Mouse (Mus musculus) bone marrow macrophage, adult 2 months (primary cell): ENCODE data around the gene Ncoa7. TPM values are rescaled to one million over a fixed set of nuclear protein-coding genes. Genes with fewer than 3 reads are reported as not detected.
"Not testable (repeated sequence)": the region's sequence is repeated elsewhere in the genome, so short reads cannot be mapped to it uniquely, and the experiment has no call there.

Experiments used
- H3K27ac ChIP-seq: 2 replicates; pipeline ENCODE4 v1.5.1; 2012; ENCODE audit warnings: low read depth, low read length; ENCODE audit not compliant: insufficient read depth
- H3K4me1 ChIP-seq: 2 replicates; pipeline ENCODE4 v1.6.1; 2012; ENCODE audit warnings: low read length; ENCODE audit not compliant: control insufficient read depth, insufficient read depth
- H3K4me3 ChIP-seq: 2 replicates; pipeline ENCODE4 v1.5.1; 2012; ENCODE audit warnings: mild to moderate bottlenecking, low read length, moderate library complexity; ENCODE audit not compliant: insufficient read depth
- CTCF ChIP-seq: IDR thresholded peaks from 2 replicates; pipeline ENCODE4 v1.5.1; 2012; ENCODE audit warnings: low read depth, mild to moderate bottlenecking, low read length, moderate library complexity
- POLR2A ChIP-seq: IDR thresholded peaks from 2 replicates; pipeline ENCODE4 v1.6.1; 2012; ENCODE audit warnings: mild to moderate bottlenecking, low read depth, low read length, borderline replicate concordance
- polyA plus RNA-seq: library from polyadenylated mRNA; stranded (reverse); fragments of >200 nt; gene quantifications from 2 replicates; pipeline ENCODE4 v1.2.4, GENCODE M21; 2012; ENCODE audit not compliant: missing spikeins, insufficient read depth, insufficient read length

Ncoa7 gene
- polyA plus RNA-seq, 1 experiment, result 30.0 TPM

DNA sequence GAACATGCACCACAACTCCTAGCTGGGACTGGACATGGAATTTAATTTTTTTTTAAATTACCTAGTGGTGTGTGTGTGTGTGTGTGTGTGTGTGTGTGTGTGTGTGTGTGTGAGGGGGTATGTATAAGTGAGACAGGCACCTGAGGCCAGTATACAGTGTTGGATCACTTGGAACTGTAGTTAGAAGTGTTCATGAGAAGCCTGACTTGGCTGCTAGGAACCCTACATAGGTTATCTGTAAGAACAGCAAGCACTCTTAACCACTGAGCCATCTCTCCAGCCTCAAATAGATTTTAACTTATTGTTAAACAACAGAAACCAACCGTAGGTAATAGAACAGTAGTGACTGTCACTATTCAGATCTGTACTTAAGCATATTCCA is 14.8 kb downstream of the Ncoa7 start:
- no peak overlapping the region for H3K4me3 ChIP-seq
- 0 out of 2 replicates have a peak overlapping the region, but pooled peaks have one; percentile 31 for H3K27ac ChIP-seq
- peaks cover 39% of the 10 kb centered on the region for H3K4me1 ChIP-seq
- TF ChIP-seq POLR2A (no peak), CTCF (no peak)

DNA sequence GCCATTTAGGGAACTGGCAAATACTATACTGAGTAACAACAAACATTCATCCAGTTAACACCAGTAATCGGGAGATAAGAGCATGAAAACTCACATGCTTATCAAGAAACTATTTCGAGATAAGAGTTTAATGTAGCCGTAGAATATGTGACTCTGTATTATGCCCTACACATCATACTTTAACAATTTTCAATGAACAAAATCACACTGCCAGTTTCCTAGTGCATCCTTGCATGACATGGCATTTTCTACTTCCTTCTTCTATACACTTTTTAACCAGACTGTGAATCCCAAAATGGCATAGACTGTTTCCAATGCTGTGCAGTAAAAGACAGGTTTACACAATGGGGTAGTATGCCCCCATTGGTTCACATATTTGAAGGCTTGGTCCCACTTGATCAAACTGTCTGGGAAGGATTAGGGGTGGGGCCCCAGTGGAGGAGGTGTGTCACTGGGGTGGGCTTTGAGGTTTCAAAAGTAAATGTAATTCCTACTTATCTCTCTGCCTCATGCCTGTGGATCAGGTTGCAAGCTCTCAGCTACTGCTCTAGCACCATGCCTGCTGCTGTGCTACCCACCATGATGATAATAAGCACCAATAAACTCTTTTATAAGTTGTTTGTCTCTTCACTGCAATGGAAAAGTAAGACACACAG is 15.3 kb downstream of the Ncoa7 start:
- TF ChIP-seq POLR2A (no peak), CTCF (no peak)
- Histone ChIP-seq H3K4me3 (no peak overlapping the region), H3K4me1 (peaks cover 39% of the 10 kb centered on the region), H3K27ac (peak overlapping the region; percentile 31)

DNA sequence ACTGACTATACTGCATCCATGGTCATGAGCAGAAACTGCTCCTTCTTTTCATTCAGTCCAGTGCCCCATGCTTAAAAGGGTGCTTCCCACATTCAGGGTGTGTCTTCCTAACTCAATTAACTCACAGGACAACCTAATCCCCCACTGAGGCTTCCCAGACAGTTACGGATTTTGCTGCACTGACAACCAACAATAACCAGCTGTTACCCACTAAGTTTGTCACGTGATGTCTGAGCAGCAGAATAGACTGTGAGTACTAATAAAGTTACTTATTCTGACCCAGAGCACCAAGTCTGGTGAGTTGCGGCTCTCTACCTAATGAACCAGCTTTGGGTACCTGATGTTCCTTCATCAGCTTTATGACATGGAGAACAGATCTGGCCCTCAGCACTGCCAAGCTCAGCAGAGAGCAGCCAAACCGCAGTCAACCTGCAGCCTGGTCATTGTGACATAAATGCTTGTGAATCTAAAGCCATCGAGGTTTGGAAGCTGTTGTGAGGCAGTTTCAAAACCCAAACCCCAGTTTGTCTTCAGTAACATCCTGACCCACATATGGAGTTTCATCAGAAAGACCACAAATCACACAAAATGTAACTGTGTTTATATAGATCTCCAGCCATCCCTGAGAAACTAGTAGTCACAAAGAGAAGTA is 16.9 kb downstream of the Ncoa7 start:
- no peak overlapping the region for H3K4me3 ChIP-seq
- TF ChIP-seq POLR2A, result no peak
- TF ChIP-seq CTCF, result no peak
- H3K4me1 ChIP-seq, result peaks cover 44% of the 10 kb centered on the region
- no peak overlapping the region for H3K27ac ChIP-seq

DNA sequence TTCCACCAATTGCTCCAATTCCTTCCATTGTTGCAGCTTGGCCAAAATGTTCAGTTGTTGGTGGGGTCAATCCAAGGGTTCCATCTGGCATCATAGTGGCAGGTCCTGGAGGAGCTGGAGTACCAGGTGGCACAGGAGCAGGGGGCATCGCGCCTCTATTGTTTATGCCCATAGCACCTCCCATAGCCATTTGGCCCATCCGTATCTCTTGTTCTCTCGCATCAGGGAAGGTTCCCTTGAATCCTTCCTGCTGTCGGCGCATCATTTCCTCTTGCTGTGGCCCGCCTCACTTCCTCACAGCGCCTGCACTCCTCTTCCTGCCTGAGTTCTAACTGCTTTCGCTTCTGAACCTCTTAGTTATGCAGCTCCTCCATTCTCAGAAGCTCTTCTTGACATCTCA is 22.2 kb downstream of the Ncoa7 start:
- H3K4me1 ChIP-seq, result peaks cover 27% of the 10 kb centered on the region
- not testable (repeated sequence) for H3K4me3 ChIP-seq, H3K27ac ChIP-seq

- TF ChIP-seq CTCF, result no peak
- no peak for TF ChIP-seq POLR2A
- Histone ChIP-seq H3K27ac (peak overlapping the region; percentile 78), H3K4me1 (peaks cover 22% of the 10 kb centered on the region), H3K4me3 (peak overlapping the region; percentile 3)
These were observed 24.9 kb downstream of the Ncoa7 start for GRCm38 (mm10) chr10:30778240-30778639.

GRCm38 (mm10) chr10:30775987-30776386 is 27.1 kb downstream of the Ncoa7 start:
- Histone ChIP-seq H3K27ac (no peak overlapping the region), H3K4me1 (peaks cover 25% of the 10 kb centered on the region), H3K4me3 (no peak overlapping the region)
- TF ChIP-seq POLR2A, result no peak
- no peak for TF ChIP-seq CTCF

DNA sequence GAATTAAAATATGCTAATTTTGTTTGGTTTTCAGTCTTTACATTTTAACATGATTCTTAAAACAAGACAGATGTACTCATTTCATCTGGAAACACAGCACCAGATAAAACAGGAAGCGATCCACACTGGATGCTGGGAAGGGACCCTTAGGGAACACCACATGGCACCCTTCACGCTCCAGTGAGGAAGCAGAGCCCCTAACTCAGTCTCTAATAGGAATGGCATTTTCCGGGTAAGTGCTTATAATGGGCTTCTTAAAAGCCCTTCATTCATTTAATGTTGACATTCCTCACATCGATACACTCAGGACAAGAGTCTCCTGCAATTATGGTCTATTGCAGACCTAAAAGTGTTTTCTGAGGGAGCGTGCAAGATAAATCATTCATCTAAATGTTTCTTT is 27.6 kb downstream of the Ncoa7 start:
- Histone ChIP-seq H3K4me3 (no peak overlapping the region), H3K4me1 (peaks cover 26% of the 10 kb centered on the region), H3K27ac (no peak overlapping the region)
- TF ChIP-seq POLR2A, result no peak
- TF ChIP-seq CTCF, result no peak

DNA sequence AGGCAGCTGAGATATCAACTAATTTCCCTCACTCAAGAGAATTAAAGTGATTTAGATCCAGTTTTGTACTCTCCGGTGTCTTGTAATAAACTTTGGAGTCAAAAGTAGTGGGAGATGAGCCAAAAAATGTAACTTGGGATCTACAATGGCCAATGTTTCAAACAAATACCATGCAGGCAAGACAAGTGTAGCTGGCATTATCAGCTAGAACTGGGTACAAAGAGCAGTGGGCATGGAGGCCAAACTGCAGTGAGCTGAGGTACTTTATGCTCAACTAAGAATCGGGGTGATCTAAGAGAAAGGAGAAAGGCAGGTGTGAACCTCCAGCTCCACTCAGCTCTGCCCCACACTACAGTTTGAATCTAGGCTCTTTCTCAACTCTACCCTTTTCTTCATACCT is 28.7 kb downstream of the Ncoa7 start:
- Histone ChIP-seq H3K4me1 (peaks cover 28% of the 10 kb centered on the region), H3K4me3 (no peak overlapping the region), H3K27ac (no peak overlapping the region)
- TF ChIP-seq CTCF, result no peak
- TF ChIP-seq POLR2A, result no peak

- no peak for TF ChIP-seq CTCF
- H3K4me3 ChIP-seq, result no peak overlapping the region
- no peak overlapping the region for H3K27ac ChIP-seq
- H3K4me1 ChIP-seq, result peaks cover 25% of the 10 kb centered on the region
These were observed 29.9 kb downstream of the Ncoa7 start for GRCm38 (mm10) chr10:30773181-30773580.

DNA sequence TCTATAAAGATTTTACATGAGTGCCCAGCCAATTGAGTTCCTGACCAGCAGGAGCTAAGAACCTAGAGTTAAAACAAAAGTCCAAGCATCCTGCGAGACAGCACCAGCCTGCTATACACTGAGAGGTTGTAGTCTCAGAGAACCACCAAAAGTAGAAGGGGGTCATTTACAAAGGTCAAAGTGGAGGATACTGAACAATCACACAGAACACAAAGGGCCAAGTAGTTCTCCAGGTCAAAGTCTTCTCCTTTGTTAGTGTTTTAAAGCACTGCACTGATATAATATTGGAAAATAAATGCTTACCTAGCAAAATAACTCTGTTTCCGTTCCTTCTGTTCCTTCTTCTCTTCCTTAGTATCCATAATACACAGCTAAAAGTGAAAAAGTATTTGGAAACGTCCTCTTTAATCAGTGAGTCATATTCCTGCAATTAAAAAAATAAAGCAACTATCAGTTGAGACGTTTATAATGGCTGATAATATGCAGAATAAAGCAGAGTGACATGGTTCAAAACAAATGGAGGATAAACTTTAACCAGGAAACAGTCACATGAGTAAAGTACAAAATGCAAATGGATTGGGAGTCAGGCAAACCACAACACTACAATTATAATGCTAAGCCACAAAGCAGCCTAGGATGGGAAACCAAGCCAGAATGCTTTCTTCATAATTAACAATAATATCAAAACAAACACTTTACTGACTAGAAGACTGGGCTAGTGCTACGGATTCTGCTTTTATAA is 31.5 kb downstream of the Ncoa7 start:
- Histone ChIP-seq H3K27ac (peak overlapping the region; percentile 60), H3K4me3 (no peak overlapping the region), H3K4me1 (peaks cover 23% of the 10 kb centered on the region)
- no peak for TF ChIP-seq POLR2A
- no peak for TF ChIP-seq CTCF
